Comparison of ENCODE assay signal across 11 mouse cellular contexts in the genomic region with DNA sequence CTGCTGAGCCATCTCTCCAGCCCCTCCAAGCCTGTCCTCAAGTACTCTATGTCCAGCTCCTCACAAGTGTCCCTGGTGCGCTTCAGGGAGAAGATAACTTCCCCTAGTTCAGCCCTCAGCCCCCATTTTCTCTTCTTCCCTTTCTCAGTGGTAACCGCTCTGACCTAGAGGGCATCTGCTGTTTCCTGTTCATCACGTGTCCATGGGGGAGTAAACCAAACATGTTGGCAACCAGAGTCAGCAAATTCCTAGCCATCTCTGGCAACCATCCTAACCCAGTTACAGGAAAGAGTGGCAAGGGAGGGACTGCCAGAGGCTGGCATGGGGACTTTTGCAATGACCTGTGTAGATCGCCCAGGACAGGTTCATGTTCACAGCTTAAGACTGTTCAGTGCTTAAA. TPM values are rescaled to one million over a fixed set of nuclear protein-coding genes. Genes with fewer than 3 reads are reported as not detected.
DNase-seq lines count a peak whose midpoint lies in the region; TF ChIP-seq lines count a peak whose summit lies in the region.
"Had no signal": no experiment of that assay in that cellular context is flagged by ENCODE, and none has a peak within 500 bp of the region (broad histone marks: within the 10 kb centered on the region; RNA-seq: fewer than 3 reads in every experiment).

No protein-coding gene starts in this region.

- H3K36me3 ChIP-seq in forebrain, embryonic 10.5 days (replicated peaks) = no peaks in the 10 kb centered on the region
- H3K36me3 ChIP-seq: forebrain, embryonic 12.5 days; hindbrain, embryonic 12.5 days; neural tube, embryonic 12.5 days had no signal

- H3K4me1 ChIP-seq in lung, adult 2 months (ENCODE audit: control insufficient read depth, insufficient read depth, low read length) = no peaks in the 10 kb centered on the region; the same call in 1 of the 2 replicates
- H3K4me1 ChIP-seq in forebrain, embryonic 10.5 days = no peaks in the 10 kb centered on the region
- H3K4me1 ChIP-seq: forebrain, embryonic 12.5 days; hindbrain, embryonic 12.5 days; neural tube, embryonic 12.5 days had no signal

- no peak for TF ChIP-seq CTCF in lung, adult 2 months (IDR thresholded peaks at IDR 0.05; ENCODE audit: insufficient read depth, low read length)

- no peaks in the 10 kb centered on the region for H3K9me3 ChIP-seq in forebrain, embryonic 10.5 days
- H3K9me3 ChIP-seq: forebrain, embryonic 12.5 days; hindbrain, embryonic 12.5 days; neural tube, embryonic 12.5 days had no signal

- H3K4me3 ChIP-seq in lung, adult 2 months (replicated peaks; ENCODE audit: extremely low read depth, low read depth, low read length) = no peak overlapping the region
- no peak overlapping the region for H3K4me3 ChIP-seq in forebrain, embryonic 10.5 days
- H3K4me3 ChIP-seq: forebrain, embryonic 12.5 days; hindbrain, embryonic 12.5 days; neural tube, embryonic 12.5 days had no signal

- DNase-seq in adrenal gland, adult 2 months = peak; percentile 35
- no peak for DNase-seq in adrenal gland, adult 18-20 months (ENCODE audit: low spot score in 2 of 2)
- DNase-seq in lung, postnatal 10 days = peak; percentile 10
- no peak for DNase-seq in lung, adult 2 months
- DNase-seq in heart, postnatal 36 days = peak; percentile 4 to 8
- DNase-seq in skeletal muscle tissue, adult 2 months (ENCODE audit: low read depth, low spot score) = peak; percentile 46
- DNase-seq in forebrain, embryonic 10.5 days (ENCODE audit: extremely low spot score, low spot score) = no peak
- no peak for DNase-seq in layer of hippocampus, adult 11-12 months (ENCODE audit: low spot score)

- intact Hi-C loops in heart, postnatal 36 days (cut with DNase I) = no loop called here

- WGBS in lung, adult 2 months = 51% methylated on average over 4 of the region's 4 CpGs
- 75% methylated on average over 4 of the region's 4 CpGs for WGBS in forebrain, embryonic 10.5 days

- 0 out of 2 replicates have a peak, but pooled peaks cover under 1% of the 10 kb centered on the region for H3K27me3 ChIP-seq in forebrain, embryonic 10.5 days (ENCODE audit: poor library complexity, severe bottlenecking)
- H3K27me3 ChIP-seq: forebrain, embryonic 12.5 days; hindbrain, embryonic 12.5 days; neural tube, embryonic 12.5 days had no signal

- H3K27ac ChIP-seq in forebrain, embryonic 10.5 days = no peak overlapping the region
- H3K27ac ChIP-seq: forebrain, embryonic 12.5 days; hindbrain, embryonic 12.5 days; neural tube, embryonic 12.5 days had no signal

- TF ChIP-seq POLR2A in lung, adult 2 months (IDR thresholded peaks at IDR 0.05; ENCODE audit: borderline replicate concordance, extremely low read depth, low read depth, low read length) = no peak

RNA-seq across cellular contexts. Expression of a gene that starts 36.0 kb away (rescaled TPM):
- total RNA-seq in adrenal gland, adult 2 months (2021) = 10 to 100 TPM in 1 of 2 experiments, 1 to 10 TPM in 1; 5.6 to 14.7 TPM
- 0.95 and 1.3 TPM in 2 replicates for polyA plus RNA-seq in adrenal gland, adult 2 months (2012; rRNA removed)
- 1 to 10 TPM; 8.3 to 9.6 TPM for total RNA-seq in adrenal gland, adult 18-20 months (2021)
- polyA plus RNA-seq in lung, adult 2 months (2012; rRNA removed) = 2.4 and 4.0 TPM in 2 replicates
- 1 to 10 TPM; 1.3 to 1.5 TPM for total RNA-seq in heart, postnatal 36 days (2021)
- 0.18 and 0.36 TPM in 2 replicates for polyA plus RNA-seq in forebrain, embryonic 10.5 days (2016; fragmentation: Nextera tagmentation; extraction: Ambion mirVana)

RNA-seq across cellular contexts. Expression of a gene that starts 58.3 kb away (rescaled TPM):
- under 1 TPM; 0.69 to 0.81 TPM for total RNA-seq in adrenal gland, adult 2 months (2021)
- 0.12 and 0.15 TPM in 2 replicates for polyA plus RNA-seq in adrenal gland, adult 2 months (2012; rRNA removed)
- total RNA-seq in adrenal gland, adult 18-20 months (2021) = under 1 TPM; 0.73 to 0.74 TPM
- polyA plus RNA-seq in lung, adult 2 months (2012; rRNA removed) = 0.16 and 0.24 TPM in 2 replicates
- total RNA-seq in heart, postnatal 36 days (2021) = under 1 TPM; 0.49 to 0.67 TPM
- 1.4 and 1.5 TPM in 2 replicates for polyA plus RNA-seq in forebrain, embryonic 10.5 days (2016; fragmentation: Nextera tagmentation; extraction: Ambion mirVana)

Comparison
In these comparisons a context has a peak if more than half of its experiments do, and no peak if none do; other contexts are left out.
1. DNase-seq: peak in adrenal gland, adult 2 months (single experiment), lung, postnatal 10 days (single experiment), heart, postnatal 36 days (2 of 2) and skeletal muscle tissue, adult 2 months (single experiment); none in adrenal gland, adult 18-20 months (0 of 2), lung, adult 2 months (single experiment), forebrain, embryonic 10.5 days (single experiment) and layer of hippocampus, adult 11-12 months (single experiment).